Mouse (Mus musculus) induced T-regulatory cell, adult 2 months (primary cell): ENCODE data around the gene Scgb2b18.
"Not testable (repeated sequence)": the region's sequence is repeated elsewhere in the genome, so short reads cannot be mapped to it uniquely, and the experiment has no call there.

ENCODE experiments used
- DNase-seq: peaks from one replicate; pipeline ENCODE4 v3.0.0-alpha.2; 2012; ENCODE audit warnings: low read depth

Gene Scgb2b18

GRCm38 (mm10) chr7:33173764-33174163 is at the start of gene Scgb2b18:
Gene Scgb2b18 (minus strand): TSS chr7:33173864.
- not testable (repeated sequence) for DNase-seq

- DNase-seq = not testable (repeated sequence)
Observed at GRCm38 (mm10) chr7:33185268-33185667, 11.6 kb upstream of the Scgb2b18 start, which contains the start of gene Scgb1b18. Gene Scgb1b18 (plus strand): TSS chr7:33185568.
